Mouse (Mus musculus): ENCODE measurements around the gene Zcchc24. TPM values are rescaled to one million over a fixed set of nuclear protein-coding genes. Genes with fewer than 3 reads are reported as not detected.
A peak's percentile ranks its signal among the peaks of the same experiment; 100 is the strongest.

Zcchc24 gene
- total and polyA plus RNA-seq, 2 experiments from 2014 or later, result 20.4 to 39.3 TPM

DNA sequence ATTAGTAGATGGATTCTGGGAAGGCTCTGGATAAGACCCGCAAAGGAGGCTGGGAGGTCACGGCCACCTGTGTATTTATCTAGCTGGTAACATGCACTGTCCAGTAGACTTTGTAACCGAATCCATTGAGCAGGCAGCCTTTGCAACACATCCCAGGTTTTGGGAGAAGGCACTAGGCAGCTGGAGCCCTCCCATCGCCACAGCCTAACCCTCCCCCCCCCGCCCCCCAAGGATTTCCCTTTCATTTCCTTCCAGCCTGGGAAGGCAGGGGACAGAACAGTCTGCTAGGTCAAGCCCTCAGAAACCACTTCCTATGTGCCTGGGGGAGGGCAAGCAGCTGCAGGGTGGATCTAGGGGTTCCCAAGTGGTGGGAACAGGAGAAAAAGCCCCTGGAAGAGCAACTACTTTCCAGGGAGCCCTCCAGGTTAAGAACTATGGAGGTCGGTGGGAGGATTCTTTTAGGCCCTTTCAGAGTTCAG, 1.1 kb downstream of the Zcchc24 start:
- peaks cover 4% of the 10 kb centered on the region; the same call in 1 of the 2 replicates for H3K4me1 ChIP-seq (ENCODE audit: insufficient read depth, low read length)
- H3K27ac ChIP-seq, result peak overlapping the region; percentile 90
- peak overlapping the region; percentile 74 for H3K9ac ChIP-seq (replicated peaks; ENCODE audit: low read length)
- H3K9me3 ChIP-seq (ENCODE audit: low read length), result no peaks in the 10 kb centered on the region
- no peaks in the 10 kb centered on the region for H3K36me3 ChIP-seq (ENCODE audit: insufficient read depth, low read length)
- 26% methylated on average over 6 of the region's 6 CpGs for WGBS
- no peak for ATAC-seq
- peak overlapping the region; percentile 68 for H3K4me3 ChIP-seq (ENCODE audit: low read length)
- peak overlapping the region; percentile 98 for H3K4me2 ChIP-seq (ENCODE audit: low read depth, low read length)
- no peak for DNase-seq (ENCODE audit: low spot score)
- TF ChIP-seq CTCF (IDR thresholded peaks at IDR 0.05; ENCODE audit: low read depth), result no peak
- H3K27me3 ChIP-seq (ENCODE audit: insufficient read depth, low read length), result no peaks in the 10 kb centered on the region

- WGBS, result 30% methylated on average over 4 of the region's 4 CpGs
- Histone ChIP-seq H3K4me2 (ENCODE audit: low read depth, low read length) (peak overlapping the region; percentile 98), H3K36me3 (ENCODE audit: insufficient read depth, low read length) (no peaks in the 10 kb centered on the region), H3K9me3 (ENCODE audit: low read length) (no peaks in the 10 kb centered on the region), H3K27ac (peak overlapping the region; percentile 90), H3K27me3 (ENCODE audit: insufficient read depth, low read length) (no peaks in the 10 kb centered on the region), H3K4me1 (ENCODE audit: insufficient read depth, low read length) (peaks cover 4% of the 10 kb centered on the region; the same call in 1 of the 2 replicates), H3K4me3 (ENCODE audit: low read length) (peak overlapping the region; percentile 68), H3K9ac (replicated peaks; ENCODE audit: low read length) (peak overlapping the region; percentile 14)
- no peak for TF ChIP-seq CTCF (IDR thresholded peaks at IDR 0.05; ENCODE audit: low read depth)
- peak; percentile 13; the same call in 1 of the 2 replicates for ATAC-seq
- DNase-seq (ENCODE audit: low spot score), result peak; percentile 46
Measured at GRCm38 (mm10) chr14:25766441-25766840, 2.4 kb downstream of the Zcchc24 start.

DNA sequence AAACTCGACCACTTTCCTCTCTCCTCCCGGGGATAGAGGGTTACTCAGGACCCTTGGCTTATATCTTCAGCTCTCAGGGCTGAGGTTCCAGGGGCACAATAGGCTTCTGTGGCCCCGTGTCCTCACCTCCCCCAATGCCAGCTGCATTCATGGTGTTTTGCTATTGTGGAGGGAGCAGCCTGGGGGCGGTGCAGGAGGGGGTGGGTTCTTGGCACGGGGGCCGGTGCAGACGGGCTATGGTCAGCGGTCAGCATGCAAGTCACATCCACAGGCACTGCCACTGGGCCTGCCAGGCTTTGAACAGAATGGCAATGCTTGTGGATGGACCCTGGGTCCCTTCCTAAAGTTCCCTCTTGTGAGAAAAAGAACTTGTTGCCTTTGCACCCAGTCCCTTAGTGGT, 2.9 kb downstream of the Zcchc24 start:
- Histone ChIP-seq H3K9me3 (ENCODE audit: low read length) (no peaks in the 10 kb centered on the region), H3K4me2 (ENCODE audit: low read depth, low read length) (peak overlapping the region; percentile 98), H3K4me1 (ENCODE audit: insufficient read depth, low read length) (peaks cover 4% of the 10 kb centered on the region; the same call in 1 of the 2 replicates), H3K4me3 (ENCODE audit: low read length) (peak overlapping the region; percentile 68), H3K36me3 (ENCODE audit: insufficient read depth, low read length) (no peaks in the 10 kb centered on the region), H3K9ac (replicated peaks; ENCODE audit: low read length) (peak overlapping the region; percentile 14), H3K27me3 (ENCODE audit: insufficient read depth, low read length) (no peaks in the 10 kb centered on the region), H3K27ac (peak overlapping the region; percentile 90)
- WGBS, result 12% methylated on average over 8 of the region's 8 CpGs
- ATAC-seq (peak; percentile 90), DNase-seq (ENCODE audit: low spot score) (peak; percentile 83)
- TF ChIP-seq CTCF (IDR thresholded peaks at IDR 0.05; ENCODE audit: low read depth), result peak; percentile 14; the same call in 1 of the 2 replicates

GRCm38 (mm10) chr14:25765146-25765545, 3.7 kb downstream of the Zcchc24 start:
- H3K4me2 ChIP-seq (ENCODE audit: low read depth, low read length), result peak overlapping the region; percentile 98
- TF ChIP-seq CTCF (IDR thresholded peaks at IDR 0.05; ENCODE audit: low read depth), result no peak
- 36% methylated on average over 12 of the region's 12 CpGs for WGBS
- DNase-seq (ENCODE audit: low spot score), result peak; percentile 38
- peak overlapping the region; percentile 90 for H3K27ac ChIP-seq
- no peaks in the 10 kb centered on the region for H3K36me3 ChIP-seq (ENCODE audit: insufficient read depth, low read length)
- ATAC-seq, result no peak
- H3K4me1 ChIP-seq (ENCODE audit: insufficient read depth, low read length), result peaks cover 4% of the 10 kb centered on the region; the same call in 1 of the 2 replicates
- H3K9me3 ChIP-seq (ENCODE audit: low read length), result no peaks in the 10 kb centered on the region
- H3K27me3 ChIP-seq (ENCODE audit: insufficient read depth, low read length), result no peaks in the 10 kb centered on the region
- H3K9ac ChIP-seq (replicated peaks; ENCODE audit: low read length), result no peak overlapping the region
- no peak overlapping the region for H3K4me3 ChIP-seq (ENCODE audit: low read length)

GRCm38 (mm10) chr14:25761184-25761583, 7.7 kb downstream of the Zcchc24 start:
- Histone ChIP-seq H3K4me1 (ENCODE audit: insufficient read depth, low read length) (peaks cover 13% of the 10 kb centered on the region; the same call in 1 of the 2 replicates), H3K36me3 (ENCODE audit: insufficient read depth, low read length) (no peaks in the 10 kb centered on the region), H3K27me3 (ENCODE audit: insufficient read depth, low read length) (no peaks in the 10 kb centered on the region), H3K4me3 (ENCODE audit: low read length) (no peak overlapping the region), H3K27ac (no peak overlapping the region), H3K9ac (replicated peaks; ENCODE audit: low read length) (no peak overlapping the region), H3K9me3 (ENCODE audit: low read length) (no peaks in the 10 kb centered on the region), H3K4me2 (ENCODE audit: low read depth, low read length) (no peak overlapping the region)
- TF ChIP-seq CTCF (IDR thresholded peaks at IDR 0.05; ENCODE audit: low read depth), result no peak
- ATAC-seq (no peak), DNase-seq (ENCODE audit: low spot score) (no peak)
- 95% methylated on average over 5 of the region's 5 CpGs for WGBS

DNA sequence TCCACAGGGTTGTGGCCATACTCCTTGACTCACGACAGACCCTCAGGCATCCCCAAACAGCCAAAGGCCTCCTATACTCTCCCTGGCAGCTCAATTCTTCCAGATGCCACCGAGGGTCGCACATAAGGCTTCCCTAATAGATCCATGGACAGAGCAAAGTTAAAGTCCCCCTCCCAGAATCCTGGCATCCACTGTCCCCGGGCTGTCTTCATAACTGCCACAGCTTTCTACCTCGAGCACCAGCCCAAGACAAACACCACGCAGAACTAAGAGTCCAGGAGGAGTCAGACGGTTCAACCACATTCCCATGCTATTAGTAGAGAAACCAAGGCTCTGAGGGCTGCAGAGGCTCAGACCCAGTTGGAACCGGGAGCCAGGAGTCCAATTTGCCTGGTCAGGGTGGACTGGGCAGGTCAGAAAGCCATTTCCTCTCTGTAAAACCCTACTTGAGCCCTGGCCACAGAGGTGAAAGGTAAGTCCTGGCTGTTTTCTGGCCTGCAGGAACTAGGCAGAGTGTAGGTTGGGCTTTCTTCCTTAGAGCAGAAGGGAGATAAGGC, 8.8 kb downstream of the Zcchc24 start:
- no peak overlapping the region for H3K4me2 ChIP-seq (ENCODE audit: low read depth, low read length)
- peak overlapping the region; percentile 48; the same call in 1 of the 2 replicates for H3K27ac ChIP-seq
- H3K9me3 ChIP-seq (ENCODE audit: low read length), result no peaks in the 10 kb centered on the region
- no peak overlapping the region for H3K9ac ChIP-seq (replicated peaks; ENCODE audit: low read length)
- H3K36me3 ChIP-seq (ENCODE audit: insufficient read depth, low read length), result no peaks in the 10 kb centered on the region
- no peak for ATAC-seq
- no peaks in the 10 kb centered on the region for H3K27me3 ChIP-seq (ENCODE audit: insufficient read depth, low read length)
- peaks cover 24% of the 10 kb centered on the region; the same call in 1 of the 2 replicates for H3K4me1 ChIP-seq (ENCODE audit: insufficient read depth, low read length)
- WGBS, result 62% methylated on average over 8 of the region's 8 CpGs
- no peak overlapping the region for H3K4me3 ChIP-seq (ENCODE audit: low read length)
- no peak for DNase-seq (ENCODE audit: low spot score)
- TF ChIP-seq CTCF (IDR thresholded peaks at IDR 0.05; ENCODE audit: low read depth), result no peak

- no peak for TF ChIP-seq CTCF (IDR thresholded peaks at IDR 0.05; ENCODE audit: low read depth)
- Histone ChIP-seq H3K4me1 (ENCODE audit: insufficient read depth, low read length) (peaks cover 23% of the 10 kb centered on the region; the same call in 1 of the 2 replicates), H3K4me2 (ENCODE audit: low read depth, low read length) (no peak overlapping the region), H3K4me3 (ENCODE audit: low read length) (no peak overlapping the region), H3K36me3 (ENCODE audit: insufficient read depth, low read length) (no peaks in the 10 kb centered on the region), H3K27me3 (ENCODE audit: insufficient read depth, low read length) (no peaks in the 10 kb centered on the region), H3K27ac (peak overlapping the region; percentile 48; the same call in 1 of the 2 replicates), H3K9ac (replicated peaks; ENCODE audit: low read length) (no peak overlapping the region), H3K9me3 (ENCODE audit: low read length) (no peaks in the 10 kb centered on the region)
- ATAC-seq (no peak), DNase-seq (ENCODE audit: low spot score) (no peak)
- 64% methylated on average over 7 of the region's 7 CpGs for WGBS
Measured at GRCm38 (mm10) chr14:25759551-25759950, 9.3 kb downstream of the Zcchc24 start.
